Mouse (Mus musculus) myocyte (in vitro differentiated cells): ENCODE measurements around the gene Daxx. TPM values are rescaled to one million over a fixed set of nuclear protein-coding genes. Genes with fewer than 3 reads are reported as not detected.

Experiments used
- H3K27me3 ChIP-seq: one replicate; pipeline ENCODE4 v1.6.1; 2011; ENCODE audit not compliant: control insufficient read depth, insufficient read depth, insufficient read length
- H3K36me3 ChIP-seq: one replicate; pipeline ENCODE4 v1.6.1; 2011; ENCODE audit not compliant: control insufficient read depth, insufficient read depth
- H3K4me2 ChIP-seq: one replicate; pipeline ENCODE4 v1.6.1; 2011; ENCODE audit warnings: low read depth, control low read depth
- H3K4me3 ChIP-seq: one replicate; pipeline ENCODE4 v1.5.1; 2011; ENCODE audit warnings: mild to moderate bottlenecking, control low read depth, moderate library complexity
- H3K79me2 ChIP-seq: one replicate; pipeline ENCODE4 v1.6.1; 2011; ENCODE audit not compliant: control insufficient read depth, insufficient read depth
- H3ac ChIP-seq: one replicate; pipeline ENCODE4 v1.6.1; 2011; ENCODE audit not compliant: control insufficient read depth, insufficient read length
- CEBPB ChIP-seq: IDR thresholded peaks from 2 replicates; pipeline ENCODE4 v1.6.1; 2011; ENCODE audit warnings: mild to moderate bottlenecking, moderate library complexity; ENCODE audit not compliant: poor library complexity, insufficient read depth, severe bottlenecking
- E2F4 ChIP-seq: IDR thresholded peaks from one replicate; pipeline ENCODE4 v1.6.1; 2011; ENCODE audit warnings: mild to moderate bottlenecking, control low read depth, moderate library complexity; ENCODE audit not compliant: insufficient read depth
- MAX ChIP-seq: IDR thresholded peaks from one replicate; pipeline ENCODE4 v1.6.1; 2011; ENCODE audit warnings: low read depth, mild to moderate bottlenecking, control low read depth
- MYOD1 ChIP-seq, 3 experiments: IDR thresholded peaks; one replicate each; pipeline ENCODE4 v1.6.1; 2011; ENCODE audit warnings: control low read depth in 2 of 3, low read depth in 2 of 3, mild to moderate bottlenecking in 2 of 3, moderate library complexity in 1 of 3; ENCODE audit not compliant: insufficient read length in 2 of 3, control insufficient read depth in 1 of 3
- MYOG ChIP-seq, 3 experiments: IDR thresholded peaks; one replicate each; pipeline ENCODE4 v1.6.1; 2011; ENCODE audit warnings: control low read depth in 2 of 3, low read depth in 2 of 3, mild to moderate bottlenecking in 2 of 3; ENCODE audit not compliant: insufficient read length in 2 of 3, control insufficient read depth in 1 of 3, insufficient read depth in 1 of 3
- POLR2A ChIP-seq: IDR thresholded peaks from one replicate; pipeline ENCODE4 v1.6.1; 2011; ENCODE audit warnings: low read depth, mild to moderate bottlenecking, control low read depth, moderate library complexity; ENCODE audit not compliant: insufficient read length
- POLR2AphosphoS2 ChIP-seq: IDR thresholded peaks from one replicate; pipeline ENCODE4 v1.6.1; 2011; ENCODE audit warnings: low read depth, control low read depth; ENCODE audit not compliant: insufficient read length
- REST ChIP-seq: IDR thresholded peaks from one replicate; pipeline ENCODE4 v1.6.1; 2011; ENCODE audit warnings: mild to moderate bottlenecking, control low read depth, moderate library complexity; ENCODE audit not compliant: insufficient read depth, insufficient read length
- SRF ChIP-seq: IDR thresholded peaks from one replicate; pipeline ENCODE4 v1.6.1; 2011; ENCODE audit warnings: low read depth; ENCODE audit not compliant: control insufficient read depth, insufficient read length
- TCF12 ChIP-seq: IDR thresholded peaks from one replicate; pipeline ENCODE4 v1.6.1; 2011; ENCODE audit warnings: mild to moderate bottlenecking, control low read depth; ENCODE audit not compliant: poor library complexity, insufficient read depth, severe bottlenecking
- TCF3 ChIP-seq: IDR thresholded peaks from one replicate; pipeline ENCODE4 v1.6.1; 2011; ENCODE audit warnings: low read depth, control low read depth; ENCODE audit not compliant: insufficient read length
- USF1 ChIP-seq: IDR thresholded peaks from one replicate; pipeline ENCODE4 v1.6.1; 2011; ENCODE audit warnings: low read depth, mild to moderate bottlenecking, control low read depth, moderate library complexity
- polyA plus RNA-seq: library from polyadenylated mRNA; unstranded; fragments of >200 nt; fragmentation: generic; extraction: Trizol; gene quantifications from one replicate; pipeline ENCODE4 v1.2.1, GENCODE M21; 2012; ENCODE audit warnings: missing spikeins

Gene Daxx
- polyA plus RNA-seq, 1 experiment = 16.9 TPM

DNA sequence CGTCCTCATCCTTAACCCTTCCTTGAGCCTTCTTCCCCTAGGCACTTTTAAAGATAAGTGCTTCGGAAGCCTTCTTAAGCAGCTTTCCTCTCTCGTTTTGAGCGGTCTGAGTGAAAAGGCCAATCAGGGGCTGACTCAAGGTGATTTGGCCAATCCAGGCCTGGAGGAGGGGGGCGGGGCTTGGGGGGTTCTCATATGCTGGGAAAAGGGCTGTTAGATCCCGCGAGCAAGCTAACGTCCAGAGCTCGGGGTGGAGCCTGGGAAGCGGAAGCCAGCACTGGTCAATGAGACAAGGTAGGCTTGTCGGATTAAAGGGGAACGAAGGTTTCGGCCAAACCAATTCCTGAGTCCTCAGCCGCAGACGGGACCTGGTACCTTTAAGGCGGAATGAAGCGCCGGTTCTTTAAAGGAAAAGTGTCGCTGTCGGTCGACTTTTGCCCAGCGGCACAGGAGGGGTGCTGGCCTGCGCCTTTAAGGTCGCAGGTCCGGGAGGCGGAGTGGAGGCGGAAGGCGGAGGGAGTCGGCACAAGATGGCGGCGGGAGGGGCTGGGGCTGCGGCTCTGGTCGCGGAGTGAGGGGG lies 6.5 kb downstream of the Daxx start, which contains the start of the genes Tapbp and Zbtb22:
Tapbp (plus strand) TSS at position 229 of the 580 bp plus-strand sequence.
Zbtb22 (plus strand) TSS at position 234 of the 580 bp plus-strand sequence.
- Histone ChIP-seq H3K79me2 (peaks cover 6% of the 10 kb centered on the region), H3K27me3 (no peaks in the 10 kb centered on the region), H3K4me2 (peak within 1 kb of the TSS; percentile 78), H3ac (no peak within 1 kb of the TSS), H3K36me3 (peaks cover 11% of the 10 kb centered on the region), H3K4me3 (peak within 1 kb of the TSS; percentile 41)
- no peak for TF ChIP-seq MYOG (IDR thresholded peaks at IDR 0.05; ENCODE audit: control insufficient read depth in 1 of 3, insufficient read depth in 1 of 3, insufficient read length in 2 of 3, low read depth in 2 of 3)
- TF ChIP-seq TCF3 = no peak
- TF ChIP-seq USF1 = no peak
- TF ChIP-seq POLR2A = peak; percentile 54
- peak; percentile 84 for TF ChIP-seq POLR2AphosphoS2
- no peak for TF ChIP-seq MAX
- TF ChIP-seq CEBPB = no peak
- TF ChIP-seq MYOD1 (IDR thresholded peaks at IDR 0.05; ENCODE audit: control insufficient read depth in 1 of 3, insufficient read length in 2 of 3, low read depth in 2 of 3) = no peak
- TF ChIP-seq REST = no peak
- TF ChIP-seq TCF12 = no peak
- no peak for TF ChIP-seq SRF
- TF ChIP-seq E2F4 = no peak

DNA sequence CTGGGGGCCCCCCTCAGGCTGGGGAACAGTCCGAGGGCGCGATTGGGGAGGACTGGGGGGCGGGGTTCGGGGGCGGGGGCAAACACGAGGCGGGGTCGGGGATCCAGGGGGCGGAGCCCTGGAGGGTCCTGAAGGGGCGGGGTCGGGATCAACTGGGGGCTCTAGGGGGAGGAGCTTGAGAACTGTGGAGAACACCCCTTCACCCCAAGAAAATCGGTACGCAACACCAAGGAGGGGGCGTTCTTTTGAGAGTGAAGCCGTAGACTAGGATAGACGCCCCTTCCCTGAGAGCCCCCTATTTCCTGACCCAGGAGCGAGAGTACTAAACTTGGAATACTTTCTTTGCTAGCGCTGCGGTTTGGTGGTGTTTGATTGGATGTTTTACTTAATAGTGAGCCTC lies 7.1 kb downstream of the Daxx start:
- Histone ChIP-seq H3K79me2 (peaks cover 6% of the 10 kb centered on the region), H3ac (no peak overlapping the region), H3K27me3 (no peaks in the 10 kb centered on the region), H3K4me2 (peak overlapping the region; percentile 78), H3K36me3 (peaks cover 11% of the 10 kb centered on the region), H3K4me3 (peak overlapping the region; percentile 41)
- TF ChIP-seq TCF3 (no peak), CEBPB (no peak), POLR2A (no peak), TCF12 (no peak)

DNA sequence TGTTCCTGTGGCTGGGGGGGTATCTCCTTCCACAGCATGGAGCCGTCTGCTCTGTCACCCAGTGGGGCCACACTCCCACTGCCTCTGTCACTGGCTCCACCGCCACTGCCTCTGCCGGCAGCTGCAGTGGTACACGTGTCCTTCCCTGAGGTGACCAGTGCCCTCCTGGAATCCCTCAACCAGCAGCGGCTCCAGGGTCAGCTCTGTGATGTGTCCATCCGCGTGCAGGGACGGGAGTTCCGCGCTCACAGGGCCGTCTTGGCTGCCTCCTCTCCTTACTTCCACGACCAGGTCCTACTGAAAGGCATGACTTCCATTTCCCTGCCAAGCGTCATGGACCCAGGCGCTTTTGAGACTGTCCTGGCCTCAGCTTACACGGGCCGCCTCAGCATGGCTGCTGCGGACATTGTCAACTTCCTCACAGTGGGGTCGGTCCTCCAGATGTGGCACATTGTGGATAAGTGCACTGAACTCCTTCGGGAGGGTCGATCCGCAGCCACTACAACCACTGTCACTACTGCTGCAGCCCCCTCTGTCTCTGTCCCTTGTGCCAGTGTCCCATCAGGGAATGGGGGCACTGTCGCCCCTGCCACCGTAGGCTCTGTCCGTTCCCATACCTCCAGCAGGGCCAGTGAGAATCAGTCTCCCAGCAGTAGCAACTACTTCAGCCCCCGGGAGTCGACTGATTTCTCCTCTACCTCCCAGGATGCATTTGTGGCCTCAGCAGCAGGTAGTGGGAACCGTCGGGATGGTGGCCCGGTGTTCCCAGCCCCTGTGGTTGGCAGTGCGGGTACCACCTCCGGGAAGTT lies 7.8 kb downstream of the Daxx start:
- no peaks in the 10 kb centered on the region for H3K27me3 ChIP-seq
- H3K79me2 ChIP-seq = peaks cover 6% of the 10 kb centered on the region
- peak overlapping the region; percentile 78 for H3K4me2 ChIP-seq
- no peak overlapping the region for H3ac ChIP-seq
- H3K36me3 ChIP-seq = peaks cover 11% of the 10 kb centered on the region
- TF ChIP-seq POLR2AphosphoS2 = no peak
- TF ChIP-seq E2F4 = no peak
- TF ChIP-seq MYOD1 (IDR thresholded peaks at IDR 0.05; ENCODE audit: control insufficient read depth in 1 of 3, insufficient read length in 2 of 3, low read depth in 2 of 3) = no peak
- TF ChIP-seq SRF = no peak
- no peak for TF ChIP-seq MAX
- no peak for TF ChIP-seq TCF12
- TF ChIP-seq TCF3 = no peak
- no peak for TF ChIP-seq MYOG (IDR thresholded peaks at IDR 0.05; ENCODE audit: control insufficient read depth in 1 of 3, insufficient read depth in 1 of 3, insufficient read length in 2 of 3, low read depth in 2 of 3)
- no peak for TF ChIP-seq CEBPB
- TF ChIP-seq POLR2A = no peak
- no peak for TF ChIP-seq REST
- no peak for TF ChIP-seq USF1
- peak overlapping the region; percentile 41 for H3K4me3 ChIP-seq

DNA sequence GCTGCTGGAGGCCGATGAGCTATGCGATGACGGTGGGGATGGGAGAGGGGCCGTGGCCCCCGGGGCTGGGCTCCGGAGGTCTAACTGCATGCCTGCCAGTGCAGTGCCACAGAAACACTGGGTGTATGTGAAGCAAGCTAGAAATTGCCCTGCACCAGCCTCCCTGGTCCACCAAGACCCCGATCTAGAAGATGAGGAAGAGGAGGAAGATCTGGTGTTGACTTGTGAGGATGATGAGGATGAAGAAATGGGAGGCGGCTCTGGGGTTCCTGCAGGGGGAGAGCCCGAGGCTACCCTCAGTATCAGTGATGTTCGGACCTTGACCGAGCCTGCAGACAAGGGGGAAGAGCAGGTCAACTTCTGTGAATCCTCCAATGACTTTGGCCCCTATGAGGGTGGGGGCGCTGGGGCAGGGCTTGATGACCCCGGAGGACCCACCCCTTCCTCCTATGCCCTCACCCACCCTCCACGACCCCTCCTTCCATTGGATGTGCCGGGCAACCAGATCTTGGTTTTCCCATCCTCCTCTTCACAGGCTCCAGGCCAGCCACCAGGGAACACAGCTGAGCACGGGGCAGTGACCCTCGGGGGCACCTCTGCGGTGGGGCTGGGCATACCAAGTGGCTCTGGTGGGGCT lies 8.6 kb downstream of the Daxx start:
- TF ChIP-seq POLR2A (no peak), USF1 (no peak), MYOD1 (IDR thresholded peaks at IDR 0.05; ENCODE audit: control insufficient read depth in 1 of 3, insufficient read length in 2 of 3, low read depth in 2 of 3) (no peak), REST (no peak), CEBPB (no peak), TCF3 (no peak), E2F4 (no peak), SRF (no peak), MAX (no peak), MYOG (IDR thresholded peaks at IDR 0.05; ENCODE audit: control insufficient read depth in 1 of 3, insufficient read depth in 1 of 3, insufficient read length in 2 of 3, low read depth in 2 of 3) (no peak), POLR2AphosphoS2 (no peak), TCF12 (no peak)
- Histone ChIP-seq H3K4me2 (no peak overlapping the region), H3K4me3 (no peak overlapping the region)

More for the DNA sequence above, 8.6 kb downstream of the Daxx start:
- no peaks in the 10 kb centered on the region for H3K27me3 ChIP-seq
- H3K79me2 ChIP-seq = peaks cover 4% of the 10 kb centered on the region
- H3ac ChIP-seq = no peak overlapping the region
- H3K36me3 ChIP-seq = peaks cover 7% of the 10 kb centered on the region
